Mouse (Mus musculus) MEL (cell line): ENCODE measurements around the gene Fuom.

ENCODE experiments used
- BHLHE40 ChIP-seq: IDR thresholded peaks from 2 replicates; pipeline ENCODE4 v1.6.1; 2012; ENCODE audit warnings: low read depth, mild to moderate bottlenecking, inconsistent platforms, low read length, improper control_type of control experiment, borderline replicate concordance
- CHD1 ChIP-seq: IDR thresholded peaks from 2 replicates; pipeline ENCODE4 v1.6.1; 2012; ENCODE audit warnings: low read depth, mild to moderate bottlenecking, inconsistent platforms, low read length, improper control_type of control experiment
- CHD2 ChIP-seq: IDR thresholded peaks from 2 replicates; pipeline ENCODE4 v1.6.1; 2011; ENCODE audit warnings: low read length, improper control_type of control experiment
- CTCF ChIP-seq, 3 experiments: IDR thresholded peaks in 2 of 3; conservative IDR thresholded peaks in 1 of 3; 2 replicates each; pipeline ENCODE4 v1.5.1; 2011 to 2012; ENCODE audit warnings: low read length in 3 of 3, low read depth in 2 of 3, mild to moderate bottlenecking in 2 of 3, improper control_type of control experiment in 1 of 3, inconsistent platforms in 1 of 3, mixed read lengths in 1 of 3, moderate library complexity in 1 of 3; ENCODE audit not compliant: control insufficient read depth in 1 of 3, insufficient read depth in 1 of 3, poor library complexity in 1 of 3, severe bottlenecking in 1 of 3
- E2F4 ChIP-seq: IDR thresholded peaks from 2 replicates; pipeline ENCODE4 v1.6.1; 2011; ENCODE audit warnings: low read depth, low read length, improper control_type of control experiment, borderline replicate concordance
- MYB ChIP-seq: IDR thresholded peaks from 2 replicates; pipeline ENCODE4 v1.6.1; 2011; ENCODE audit warnings: mild to moderate bottlenecking, low read depth, low read length, improper control_type of control experiment
- MYC ChIP-seq: IDR thresholded peaks from 2 replicates; pipeline ENCODE4 v1.6.1; 2011; ENCODE audit warnings: low read depth, mild to moderate bottlenecking, low read length, improper control_type of control experiment, moderate library complexity
- POLR2A ChIP-seq, 2 experiments: IDR thresholded peaks; 2 replicates each; pipeline ENCODE4 v1.6.1; 2011 to 2012; ENCODE audit warnings: low read length in 2 of 2, mild to moderate bottlenecking in 2 of 2, control low read depth in 1 of 2, improper control_type of control experiment in 1 of 2, low read depth in 1 of 2, moderate library complexity in 1 of 2; ENCODE audit not compliant: control insufficient read depth in 1 of 2, insufficient read depth in 1 of 2, poor library complexity in 1 of 2
- SIN3A ChIP-seq: IDR thresholded peaks from 2 replicates; pipeline ENCODE4 v1.6.1; 2012; ENCODE audit warnings: low read length, improper control_type of control experiment, inconsistent platforms
- SMC3 ChIP-seq: IDR thresholded peaks from 2 replicates; pipeline ENCODE4 v1.6.1; 2011; ENCODE audit warnings: low read depth, low read length, improper control_type of control experiment
- TCF12 ChIP-seq: IDR thresholded peaks from 2 replicates; pipeline ENCODE4 v1.6.1; 2014; ENCODE audit warnings: low read depth, mild to moderate bottlenecking, inconsistent platforms, low read length, improper control_type of control experiment, moderate library complexity

DNA sequence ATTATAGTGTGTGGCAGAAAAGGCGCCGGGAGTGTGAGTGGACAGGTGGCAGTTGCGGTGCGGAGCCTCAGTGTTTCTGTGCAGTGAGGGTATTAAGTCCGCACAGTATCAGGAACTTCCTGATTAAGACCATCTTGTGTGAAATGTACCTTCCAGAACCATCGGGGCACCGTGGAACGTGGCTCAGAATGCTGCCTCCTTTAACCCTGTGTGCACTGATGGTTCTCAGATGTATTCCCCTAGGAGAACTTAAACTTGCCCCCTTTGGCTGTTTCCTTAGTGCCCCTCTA is 35.7 kb upstream of the Fuom start:
- TF ChIP-seq CHD2, result no peak
- TF ChIP-seq TCF12, result no peak
- TF ChIP-seq MYC, result no peak; the same call in 1 of the 2 replicates
- no peak for TF ChIP-seq MYB
- no peak for TF ChIP-seq CHD1
- no peak for TF ChIP-seq CTCF (IDR thresholded peaks at IDR 0.05 in 2 of 3, conservative IDR thresholded peaks at IDR 0.05 in 1 of 3; ENCODE audit: control insufficient read depth in 1 of 3, insufficient read depth in 1 of 3, low read depth in 2 of 3, low read length in 3 of 3, poor library complexity in 1 of 3, severe bottlenecking in 1 of 3)
- no peak; a peak in 2 of 4 replicates for TF ChIP-seq POLR2A (IDR thresholded peaks at IDR 0.05; ENCODE audit: control insufficient read depth in 1 of 2, insufficient read depth in 1 of 2, low read depth in 1 of 2, low read length in 2 of 2, poor library complexity in 1 of 2)
- TF ChIP-seq SIN3A, result no peak
- no peak for TF ChIP-seq BHLHE40
- no peak for TF ChIP-seq E2F4
- no peak for TF ChIP-seq SMC3
